Mouse (Mus musculus) CH12.LX (cell line): ENCODE measurements around the gene Smyd4.

ENCODE experiments used
- CTCF ChIP-seq, 2 experiments: IDR thresholded peaks in 1 of 2; conservative IDR thresholded peaks in 1 of 2; 2 replicates each; pipeline ENCODE4 v1.5.1; 2011 to 2012; ENCODE audit warnings: low read depth in 2 of 2, low read length in 2 of 2, improper control_type of control experiment in 1 of 2, inconsistent platforms in 1 of 2, mild to moderate bottlenecking in 1 of 2, moderate library complexity in 1 of 2
- E2F4 ChIP-seq: IDR thresholded peaks from 2 replicates; pipeline ENCODE4 v1.6.1; 2011; ENCODE audit warnings: low read depth, low read length, improper control_type of control experiment; ENCODE audit not compliant: insufficient replicate concordance
- EP300 ChIP-seq: IDR thresholded peaks from 2 replicates; pipeline ENCODE4 v1.6.1; 2011; ENCODE audit warnings: low read length, improper control_type of control experiment
- ETS1 ChIP-seq: conservative IDR thresholded peaks from 2 replicates; pipeline ENCODE4 v1.6.1; 2012; ENCODE audit warnings: low read depth, mild to moderate bottlenecking, inconsistent platforms, low read length, improper control_type of control experiment, moderate library complexity
- NRF1 ChIP-seq: IDR thresholded peaks from 2 replicates; pipeline ENCODE4 v1.6.1; 2014; ENCODE audit warnings: low read depth, mild to moderate bottlenecking, inconsistent platforms, low read length, improper control_type of control experiment, moderate library complexity

GRCm38 (mm10) chr11:75424459-75424858, 76.2 kb downstream of the Smyd4 start:
- TF ChIP-seq E2F4 = no peak
- TF ChIP-seq EP300 = no peak
- no peak for TF ChIP-seq ETS1
- TF ChIP-seq CTCF (conservative IDR thresholded peaks at IDR 0.05 in 1 of 2, IDR thresholded peaks at IDR 0.05 in 1 of 2; ENCODE audit: low read depth in 2 of 2, low read length in 2 of 2) = no peak
- no peak for TF ChIP-seq NRF1
